Comparison of ENCODE assay signal across 8 mouse cellular contexts in genomic region chr4:99929149-99929612, GRCm38 (mm10). TPM values are rescaled to one million over a fixed set of nuclear protein-coding genes. Genes with fewer than 3 reads are reported as not detected.
DNase-seq lines count a peak whose midpoint lies in the region; ATAC-seq and TF ChIP-seq lines count a peak whose summit lies in the region.

Pgm1 (plus strand) TSS chr4:99929414.

- peak within 1 kb of the TSS; percentile 89 for H3K4me3 ChIP-seq in G1E (ENCODE audit: low read depth, low read length)
- H3K4me3 ChIP-seq in forebrain, embryonic 16.5 days (replicated peaks; ENCODE audit: low read length), result peak within 1 kb of the TSS; percentile 71
- peak within 1 kb of the TSS; percentile 92 for H3K4me3 ChIP-seq in layer of hippocampus, adult 2 months
- peak within 1 kb of the TSS; percentile 77 for H3K4me3 ChIP-seq in neural tube, embryonic 15.5 days (replicated peaks)

- H3K36me3 ChIP-seq in G1E (replicated peaks), result peaks cover 30% of the 10 kb centered on the region
- H3K36me3 ChIP-seq in forebrain, embryonic 16.5 days (ENCODE audit: control insufficient read depth, insufficient read depth), result no peaks in the 10 kb centered on the region
- no peaks in the 10 kb centered on the region for H3K36me3 ChIP-seq in neural tube, embryonic 15.5 days

- H3K9ac ChIP-seq in forebrain, embryonic 16.5 days (replicated peaks; ENCODE audit: low read depth, low read length), result peak within 1 kb of the TSS; percentile 84
- H3K9ac ChIP-seq in neural tube, embryonic 15.5 days (replicated peaks), result peak within 1 kb of the TSS; percentile 83

- peak within 1 kb of the TSS; percentile 86 for H3K4me2 ChIP-seq in forebrain, embryonic 16.5 days (ENCODE audit: low read length)
- peak within 1 kb of the TSS; percentile 93 for H3K4me2 ChIP-seq in neural tube, embryonic 15.5 days

- peak; percentile 70 for ATAC-seq in G1E (ENCODE audit: extremely low read depth, insufficient number of reproducible peaks, low FRiP score, poor library complexity, severe bottlenecking)
- ATAC-seq in forebrain, embryonic 16.5 days, result peak; percentile 78
- ATAC-seq in hematopoietic stem cell, adult 5-6 weeks (replicated peaks in 1 of 2; ENCODE audit: insufficient read depth in 1 of 2, low FRiP score in 2 of 2, low TSS enrichment in 1 of 2, low read depth in 1 of 2, poor library complexity in 2 of 2, severe bottlenecking in 2 of 2), result peak; percentile 63 to 79
- peak; percentile 91 for ATAC-seq in neural tube, embryonic 15.5 days (ENCODE audit: low FRiP score)

- H3K27me3 ChIP-seq in G1E (ENCODE audit: insufficient read depth, low read length), result no peaks in the 10 kb centered on the region
- H3K27me3 ChIP-seq in forebrain, embryonic 16.5 days (replicated peaks; ENCODE audit: control insufficient read depth, insufficient read depth, low read length), result no peaks in the 10 kb centered on the region
- no peaks in the 10 kb centered on the region for H3K27me3 ChIP-seq in neural tube, embryonic 15.5 days (replicated peaks)

- H3K4me1 ChIP-seq in G1E (ENCODE audit: insufficient read depth, low read depth, low read length), result peaks cover 75% of the 10 kb centered on the region
- peaks cover 13% of the 10 kb centered on the region for H3K4me1 ChIP-seq in forebrain, embryonic 16.5 days (replicated peaks; ENCODE audit: control insufficient read depth, insufficient read depth, low read length)
- peaks cover 15% of the 10 kb centered on the region for H3K4me1 ChIP-seq in neural tube, embryonic 15.5 days

- DNase-seq in G1E (ENCODE audit: low spot score), result peak; percentile 61
- peak; percentile 22 for DNase-seq in brain, embryonic 18.5 days (ENCODE audit: low read depth, low spot score)
- DNase-seq in layer of hippocampus, adult 2 months (ENCODE audit: low spot score in 2 of 2), result peak; percentile 75 to 80
- peak; percentile 91 to 93 for DNase-seq in lung, adult 18-20 months
- DNase-seq in urinary bladder, postnatal 25 days (ENCODE audit: low spot score), result peak; percentile 82

- TF ChIP-seq CTCF in G1E (IDR thresholded peaks at IDR 0.05; ENCODE audit: low read depth, low read length), result no peak
- TF ChIP-seq CTCF in layer of hippocampus, adult 2 months (conservative IDR thresholded peaks at IDR 0.05), result no peak

- H3K9me3 ChIP-seq in G1E (replicated peaks), result no peaks in the 10 kb centered on the region
- H3K9me3 ChIP-seq in forebrain, embryonic 16.5 days (ENCODE audit: control insufficient read depth, low read length), result no peaks in the 10 kb centered on the region
- no peaks in the 10 kb centered on the region for H3K9me3 ChIP-seq in neural tube, embryonic 15.5 days (replicated peaks)

- peak within 1 kb of the TSS; percentile 56 for H3K27ac ChIP-seq in forebrain, embryonic 16.5 days (ENCODE audit: low read length)
- peak within 1 kb of the TSS; percentile 97 for H3K27ac ChIP-seq in layer of hippocampus, adult 2 months
- peak within 1 kb of the TSS; percentile 93 for H3K27ac ChIP-seq in neural tube, embryonic 15.5 days (replicated peaks)

- 4% methylated on average over 23 of the region's 23 CpGs for WGBS in forebrain, embryonic 16.5 days
- 4% methylated on average over 23 of the region's 23 CpGs for WGBS in neural tube, embryonic 15.5 days

RNA-seq across cellular contexts. Expression of gene Pgm1, which starts in this region (rescaled TPM):
- 44.8 and 47.2 TPM in 2 replicates for total RNA-seq in G1E (2014; fragmentation: Nextera tagmentation)
- total RNA-seq in G1E (2017), result 102 and 113 TPM in 2 replicates
- 57.4 and 66.8 TPM in 2 replicates for polyA plus RNA-seq in G1E (2012)
- polyA plus RNA-seq in forebrain, embryonic 16.5 days (2015; fragmentation: Nextera tagmentation; extraction: Ambion mirVana), result 43.7 and 46.0 TPM in 2 replicates
- 33.8 and 35.6 TPM in 2 replicates for total RNA-seq in hematopoietic stem cell, adult 5-6 weeks (2017)
- 10 to 100 TPM; 62.4 to 63.0 TPM for total RNA-seq in layer of hippocampus, adult 2 months (2021)
- 91.9 and 96.9 TPM in 2 replicates for polyA plus RNA-seq in neural tube, embryonic 15.5 days (2015; fragmentation: Nextera tagmentation; extraction: Ambion mirVana)

Comparison
In these comparisons a context has a peak if more than half of its experiments do, and no peak if none do; other contexts are left out.
1. Peak in every context shown above with its lines: DNase-seq, ATAC-seq, H3K4me3 ChIP-seq and H3K27ac ChIP-seq.
2. DNase-seq: peak in every context shown above with its lines; median percentile 92 in lung, adult 18-20 months; 82 in urinary bladder, postnatal 25 days; 78 in layer of hippocampus, adult 2 months; 61 in G1E; 22 in brain, embryonic 18.5 days.